Mouse (Mus musculus) adrenal gland, adult 18-20 months (tissue): ENCODE results near the gene Prrt2. TPM values are rescaled to one million over a fixed set of nuclear protein-coding genes. Genes with fewer than 3 reads are reported as not detected.

Experiments
- DNase-seq, 2 experiments: peaks; one replicate each; pipeline ENCODE4 v3.0.0; 2021 to 2022; ENCODE audit warnings: low spot score in 2 of 2
- microRNA-seq, 2 experiments: library from miRNA; unstranded; fragments of <30 nt; microRNA quantifications; one replicate each; pipeline ENCODE4 v1.2.0; 2021; ENCODE audit warnings: borderline number of aligned reads in 2 of 2
- total RNA-seq, 2 experiments: library from RNA; stranded (reverse); gene quantifications; 1 replicate in 1 of 2; 2 replicates in 1 of 2; pipeline ENCODE4 v1.2.3; 2021

The Prrt2 gene
- total RNA-seq, 2 experiments from 2014 or later = 3.7 to 4.4 TPM

DNA sequence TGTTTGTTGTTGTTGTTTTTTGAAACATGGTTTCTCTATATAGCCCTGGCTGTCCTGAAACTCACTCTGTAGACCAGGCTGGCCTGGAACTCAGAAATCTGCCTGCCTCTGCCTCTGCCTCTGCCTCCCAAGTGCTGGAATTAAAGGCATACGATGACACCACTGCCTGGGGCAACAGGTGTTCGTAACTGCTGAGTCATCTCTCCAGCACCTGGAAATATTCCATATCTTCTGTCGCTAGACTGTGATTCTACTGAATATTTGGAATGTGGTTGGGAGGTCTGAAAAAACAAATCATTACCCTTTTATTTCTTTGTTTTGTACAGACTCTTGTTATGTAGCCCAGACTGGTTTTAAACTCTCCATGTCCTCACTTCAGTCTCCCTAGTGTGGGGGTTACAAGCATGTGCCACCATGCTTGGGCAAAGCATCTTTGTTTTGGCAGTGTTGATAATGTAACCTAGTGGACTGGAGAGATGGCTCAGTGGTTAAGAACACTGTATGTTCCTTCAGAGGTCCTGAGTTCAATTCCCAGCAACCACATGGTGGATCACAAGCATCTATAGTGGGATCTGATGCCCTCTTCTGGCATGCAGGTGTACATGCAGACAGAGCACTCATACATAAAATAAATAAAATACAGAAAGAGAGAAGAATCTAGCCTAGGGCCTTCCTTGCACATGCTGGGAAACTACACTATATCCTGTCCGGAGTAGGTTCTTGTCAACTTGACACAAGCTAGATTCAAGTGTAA is 16.7 kb downstream of the Prrt2 start:
- no peak for DNase-seq

- no peak for DNase-seq
Observed at GRCm38 (mm10) chr7:127003620-127004019, 17.4 kb downstream of the Prrt2 start.

DNA sequence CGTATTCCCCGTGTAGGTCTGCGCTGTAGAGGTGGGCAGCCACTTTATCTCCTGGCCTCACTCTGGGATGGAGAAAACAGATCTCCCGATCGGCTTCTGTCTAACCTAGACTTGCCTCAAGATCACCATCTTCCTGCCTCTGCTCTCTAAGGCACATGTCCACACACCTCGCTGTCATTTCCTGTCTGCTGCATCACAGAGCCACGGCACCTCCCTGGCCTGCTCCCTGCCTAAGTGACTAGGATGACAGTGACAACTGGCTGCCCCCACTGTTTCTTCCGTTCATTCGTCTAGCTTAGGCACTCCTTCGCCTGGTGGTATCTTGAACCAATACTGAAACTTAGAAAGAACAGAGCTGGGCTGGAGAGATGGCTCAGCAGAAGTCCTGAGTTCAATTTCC is 21.4 kb downstream of the Prrt2 start:
- no peak for DNase-seq

DNA sequence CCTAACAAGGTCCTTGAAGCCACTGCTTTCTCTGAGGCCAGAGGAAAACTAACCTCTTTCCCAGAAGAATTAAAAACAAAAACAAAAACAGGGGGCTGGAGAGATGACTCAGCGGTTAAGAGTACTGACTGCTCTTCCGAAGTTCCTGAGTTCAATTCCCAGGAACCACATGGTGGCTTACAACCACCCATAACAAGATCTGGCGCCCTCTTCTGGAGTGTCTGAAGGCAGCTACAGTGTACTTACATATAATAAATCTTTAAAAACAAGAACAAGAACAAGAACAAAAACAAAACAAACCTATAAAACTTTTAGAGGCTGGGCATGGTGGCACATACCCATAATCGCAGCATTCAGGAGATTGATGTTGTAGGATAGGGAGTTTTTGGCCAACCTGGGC is 24.6 kb downstream of the Prrt2 start:
- DNase-seq = no peak

DNA sequence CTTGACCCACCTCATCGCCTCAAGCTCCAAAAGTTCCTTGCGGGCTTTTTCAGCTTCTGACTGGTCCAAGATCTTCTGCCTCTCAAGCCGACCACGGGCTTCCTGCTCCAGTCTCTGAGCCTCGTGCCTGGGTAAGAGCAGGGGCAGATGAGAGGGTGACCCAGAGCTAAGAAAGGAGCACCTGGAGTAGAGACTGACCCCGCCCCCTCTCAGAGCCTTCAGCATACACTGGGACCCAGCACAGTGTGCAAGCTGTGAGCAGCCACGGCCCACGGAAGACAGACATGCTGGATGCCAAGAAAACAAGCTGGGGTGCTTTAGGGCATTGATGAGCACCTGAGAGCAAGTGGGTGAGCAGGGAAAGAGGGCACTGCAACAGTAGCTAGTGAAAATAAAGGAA is 32.2 kb downstream of the Prrt2 start:
- DNase-seq = no peak

- no peak for DNase-seq
Observed at GRCm38 (mm10) chr7:126986319-126986718, 34.7 kb downstream of the Prrt2 start.

- DNase-seq = no peak
Observed at GRCm38 (mm10) chr7:126984667-126985444, 36.2 kb downstream of the Prrt2 start.

- DNase-seq = no peak
Observed at GRCm38 (mm10) chr7:126983113-126983512, 37.9 kb downstream of the Prrt2 start.

DNA sequence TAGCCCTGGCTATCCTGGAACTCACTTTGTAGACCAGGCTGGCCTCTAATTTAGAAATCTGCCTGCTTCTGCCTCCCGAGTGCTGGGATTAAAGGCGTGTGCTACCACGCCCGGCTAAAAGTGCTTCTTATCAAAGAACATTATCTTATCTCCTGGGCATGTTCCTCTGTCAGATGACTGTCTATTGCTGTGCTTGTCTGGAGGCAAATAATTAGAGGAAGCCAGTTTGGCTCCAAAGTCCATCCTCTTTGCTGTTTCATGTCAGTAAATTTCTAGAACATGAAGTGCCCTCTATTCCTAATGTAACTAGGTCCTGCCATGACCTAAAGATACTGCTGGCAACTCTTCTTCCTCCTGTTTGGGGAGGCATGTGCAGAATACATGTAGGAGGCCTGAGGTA is 39.0 kb downstream of the Prrt2 start:
- no peak for DNase-seq

DNA sequence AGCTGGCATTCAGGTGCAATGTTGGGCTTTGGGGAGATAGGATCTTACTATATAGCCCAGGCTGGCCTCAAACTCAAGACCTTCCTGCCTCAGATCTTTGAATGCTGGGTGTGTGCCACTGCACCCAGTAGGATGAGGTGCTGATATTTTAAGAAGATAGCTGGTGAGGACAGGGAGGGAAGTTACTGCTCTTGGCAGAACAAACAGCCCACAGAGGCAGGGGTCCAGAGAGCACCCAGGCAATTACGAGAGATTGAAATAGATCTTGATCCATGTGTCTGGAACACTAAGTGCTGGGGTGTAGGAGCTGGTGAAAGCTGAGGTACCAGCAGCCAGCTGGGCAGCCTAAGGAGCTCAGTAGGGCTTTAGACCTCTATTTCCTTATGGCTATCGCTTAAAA is 39.4 kb downstream of the Prrt2 start:
- no peak for DNase-seq

DNA sequence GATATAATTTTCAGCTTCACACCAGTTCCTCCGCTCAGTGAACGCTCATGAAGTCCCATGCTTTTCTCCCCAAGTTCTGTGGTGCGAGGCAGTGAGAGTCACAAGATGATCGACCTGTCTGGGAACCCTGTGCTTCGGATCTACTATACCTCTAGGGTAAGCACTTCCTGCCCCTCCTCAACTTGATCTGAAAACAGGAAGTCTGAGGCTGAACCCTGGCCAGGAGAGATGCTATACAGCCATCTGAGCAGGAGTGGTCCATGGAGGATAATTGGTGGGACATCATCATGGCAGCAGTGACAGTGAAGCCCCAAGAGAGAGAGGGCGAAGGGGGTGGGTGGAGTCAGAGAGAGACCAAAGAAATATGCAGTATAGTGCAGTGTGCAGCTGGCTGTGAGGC is 42.2 kb downstream of the Prrt2 start:
- DNase-seq = no peak

- DNase-seq = no peak
Observed at GRCm38 (mm10) chr7:126976878-126977459, 44.0 kb downstream of the Prrt2 start.

DNA sequence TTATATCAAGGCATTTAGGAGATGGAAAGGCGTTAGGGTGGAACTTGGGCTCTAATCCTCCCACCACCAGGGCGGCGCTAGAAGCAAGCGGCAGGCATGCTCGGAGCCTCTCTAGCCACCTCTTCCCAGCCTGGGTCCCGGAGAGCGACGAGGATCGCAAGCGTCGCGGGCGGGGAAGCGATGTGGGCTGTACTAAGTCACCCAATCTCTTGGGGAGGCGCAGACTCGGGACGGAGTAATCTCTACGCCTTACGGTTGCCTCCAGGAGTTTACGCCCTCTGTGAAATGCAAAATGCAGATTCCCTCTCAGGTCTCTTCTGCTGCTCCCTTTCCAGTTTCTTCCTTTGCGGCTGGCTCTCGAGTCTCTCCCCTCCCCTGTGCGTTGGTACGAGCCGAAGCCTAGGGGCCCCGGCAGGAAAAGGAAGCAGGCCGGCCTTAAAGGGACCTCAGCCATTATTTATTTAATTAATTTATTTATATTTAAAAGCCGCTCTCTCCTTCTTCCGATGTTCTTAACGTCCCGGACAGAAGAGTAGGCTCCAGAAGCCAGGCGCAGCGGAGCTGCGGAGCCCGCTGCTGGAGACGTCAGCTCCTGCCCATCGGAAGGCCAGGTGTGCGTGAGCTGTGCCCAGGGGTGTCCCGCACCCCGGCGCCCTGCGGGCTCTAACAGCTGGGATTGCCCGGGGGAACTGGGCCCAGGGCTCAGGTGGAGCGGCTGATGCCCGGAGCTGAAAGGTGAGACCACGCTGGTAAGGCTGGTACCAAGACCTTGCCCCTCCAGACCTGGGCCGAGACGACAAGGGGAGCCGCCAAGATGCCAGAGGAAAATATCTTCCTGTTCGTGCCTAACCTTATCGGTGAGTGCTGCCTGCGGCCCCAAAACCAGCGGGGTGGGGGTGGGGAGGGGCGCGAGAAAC is 44.8 kb downstream of the Prrt2 start, which contains the start of gene Cdiptos:
Gene Cdiptos (minus strand): TSS at position 149 of the 917 bp plus-strand sequence.
- DNase-seq = peak; percentile 96 to 97

DNA sequence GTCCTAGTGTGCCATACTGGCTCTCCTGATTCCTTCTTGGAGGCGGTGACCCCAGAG is 45.3 kb downstream of the Prrt2 start, which contains the start of gene Cdipt:
Gene Cdipt (plus strand): TSS at position 22 of the 57 bp plus-strand sequence.
- no peak for DNase-seq

GRCm38 (mm10) chr7:126975493-126975892 is 45.5 kb downstream of the Prrt2 start:
- DNase-seq = no peak

Small RNA genes lying within 50 kb of the gene (microRNA-seq; reads per million reads assigned to microRNA genes)
- 0 reads per million in 2 experiments for gene Gm44343

Other genes starting within 250 kb of the Prrt2 start
- 10 to 100 TPM; 93.7 to 95.0 TPM for gene Ypel3, start 244.3 kb downstream of the Prrt2 start, total RNA-seq
- under 1 TPM; 0.53 to 0.64 TPM for gene Tbx6, start 239.7 kb downstream of the Prrt2 start, total RNA-seq
- 10 to 100 TPM; 75.4 to 85.9 TPM for gene Ppp4c, start 228.7 kb downstream of the Prrt2 start, total RNA-seq
- gene Fam57b, start 223.5 kb downstream of the Prrt2 start, total RNA-seq = 10 to 100 TPM; 17.1 to 63.4 TPM
- not detected for gene 4930451I11Rik, start 189.6 kb downstream of the Prrt2 start, total RNA-seq
- gene Doc2a, start 173.8 kb downstream of the Prrt2 start, total RNA-seq = under 1 TPM; 0.13 to 0.50 TPM
- 10 to 100 TPM in 1 of 2 experiments, 1 to 10 TPM in 1; 9.8 to 11.8 TPM for gene Hirip3, start 159.2 kb downstream of the Prrt2 start, total RNA-seq
- gene Ino80e, start 158.8 kb downstream of the Prrt2 start, total RNA-seq = 10 to 100 TPM; 38.4 to 42.5 TPM
- 10 to 100 TPM; 67.1 to 70.6 TPM for gene Taok2, start 136.5 kb downstream of the Prrt2 start, total RNA-seq
- 10 to 100 TPM; 30.7 to 32.8 TPM for gene Tmem219, start 98.3 kb downstream of the Prrt2 start, total RNA-seq
- 10 to 100 TPM; 18.7 to 21.8 TPM for gene Kctd13, start 92.3 kb downstream of the Prrt2 start, total RNA-seq
- gene Asphd1, start 71.6 kb downstream of the Prrt2 start, total RNA-seq = 1 to 10 TPM; 1.6 to 1.7 TPM
- gene Sez6l2, start 70.6 kb downstream of the Prrt2 start, total RNA-seq = 10 to 100 TPM; 46.6 to 84.4 TPM
- 10 to 100 TPM; 75.0 to 82.1 TPM for gene Cdipt, start 45.3 kb downstream of the Prrt2 start, total RNA-seq
- under 1 TPM; 0.42 to 0.70 TPM for gene Cdiptos, start 45.1 kb downstream of the Prrt2 start, total RNA-seq
- gene Mvp, start 6.6 kb downstream of the Prrt2 start, total RNA-seq = 100 to 1,000 TPM in 1 of 2 experiments, 10 to 100 TPM in 1; 92.6 to 135 TPM
- 1 to 10 TPM; 1.3 to 3.0 TPM for gene Pagr1b, start 4.7 kb downstream of the Prrt2 start, total RNA-seq
- gene Pagr1a, start 3.9 kb downstream of the Prrt2 start, total RNA-seq = 10 to 100 TPM in 1 of 2 experiments, 1 to 10 TPM in 1; 5.5 to 16.5 TPM
- gene Gm42742, start 114 bp downstream of the Prrt2 start, total RNA-seq = 10 to 100 TPM; 12.9 to 27.0 TPM
- gene Maz, start 5.8 kb upstream of the Prrt2 start, total RNA-seq = 100 to 1,000 TPM in 1 of 2 experiments, 10 to 100 TPM in 1; 86.0 to 132 TPM
- gene Kif22, start 21.3 kb upstream of the Prrt2 start, total RNA-seq = 1 to 10 TPM; 1.7 to 2.4 TPM
- not detected for gene Zg16, start 66.1 kb upstream of the Prrt2 start, total RNA-seq
- gene AI467606, start 70.1 kb upstream of the Prrt2 start, total RNA-seq = 1 to 10 TPM in 1 of 2 experiments, under 1 TPM in 1; 0.96 to 1.6 TPM
- gene Qprt, start 101.0 kb upstream of the Prrt2 start, total RNA-seq = under 1 TPM; 0.30 to 0.51 TPM
- 1 to 10 TPM in 1 of 2 experiments, under 1 TPM in 1; 0.89 to 1.3 TPM for gene Spn, start 116.6 kb upstream of the Prrt2 start, total RNA-seq
- gene Cd2bp2, start 174.8 kb upstream of the Prrt2 start, total RNA-seq = 10 to 100 TPM; 51.6 to 62.3 TPM
- gene Tbc1d10b, start 187.3 kb upstream of the Prrt2 start, total RNA-seq = 10 to 100 TPM; 43.3 to 47.5 TPM
- 10 to 100 TPM in 1 of 2 experiments, under 1 TPM in 1; 0.66 to 16.3 TPM for gene Mylpf, start 187.7 kb upstream of the Prrt2 start, total RNA-seq
- 10 to 100 TPM; 12.6 to 14.8 TPM for gene Zfp553, start 211.8 kb upstream of the Prrt2 start, total RNA-seq
- gene Sept1, start 211.9 kb upstream of the Prrt2 start, total RNA-seq = 1 to 10 TPM; 7.8 to 8.7 TPM
- 10 to 100 TPM; 23.6 to 29.6 TPM for gene Zfp771, start 223.1 kb upstream of the Prrt2 start, total RNA-seq
- 10 to 100 TPM; 27.9 to 29.5 TPM for gene Dctpp1, start 239.5 kb upstream of the Prrt2 start, total RNA-seq